Mouse (Mus musculus) liver, adult 2 months (tissue): Measurements from ENCODE around the gene Rapgef3.

Experiments
- CTCF ChIP-seq: fragments of 200-500 bp; IDR thresholded peaks from 2 replicates; pipeline ENCODE4 v1.5.1; 2011; ENCODE audit warnings: low read depth, low read length, control low read depth
- POLR2A ChIP-seq: fragments of 200-500 bp; IDR thresholded peaks from 2 replicates; pipeline ENCODE4 v1.6.1; 2011; ENCODE audit warnings: low read length, control low read depth; ENCODE audit not compliant: insufficient read depth; ENCODE audit errors: extremely low read depth

DNA sequence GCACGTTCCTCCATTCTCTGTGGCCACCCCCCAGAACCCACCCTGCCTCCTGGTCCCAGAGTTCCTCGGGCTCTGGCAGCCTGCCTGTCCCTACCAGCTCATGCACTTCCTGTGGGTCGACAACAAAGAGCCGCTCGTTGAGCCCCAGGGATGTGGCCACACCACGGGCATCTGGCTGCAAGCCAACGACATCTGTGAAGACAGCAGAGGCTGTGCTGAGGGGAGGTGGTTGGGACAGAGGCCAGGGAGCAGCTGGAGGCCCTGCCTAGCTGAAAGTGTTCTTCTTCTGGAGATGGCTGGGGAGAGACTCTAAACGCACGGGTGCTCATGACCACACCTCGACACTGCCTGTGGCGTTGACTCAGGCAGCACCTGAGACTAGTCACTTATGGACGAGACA lies 17.1 kb downstream of the Rapgef3 start:
- TF ChIP-seq CTCF (no peak), POLR2A (no peak)
